Mouse (Mus musculus): Measurements from ENCODE around the gene Ampd3. TPM values are rescaled to one million over a fixed set of nuclear protein-coding genes. Genes with fewer than 3 reads are reported as not detected.

The Ampd3 gene
- polyA plus RNA-seq, 2 experiments, result 7.0 to 7.1 TPM

DNA sequence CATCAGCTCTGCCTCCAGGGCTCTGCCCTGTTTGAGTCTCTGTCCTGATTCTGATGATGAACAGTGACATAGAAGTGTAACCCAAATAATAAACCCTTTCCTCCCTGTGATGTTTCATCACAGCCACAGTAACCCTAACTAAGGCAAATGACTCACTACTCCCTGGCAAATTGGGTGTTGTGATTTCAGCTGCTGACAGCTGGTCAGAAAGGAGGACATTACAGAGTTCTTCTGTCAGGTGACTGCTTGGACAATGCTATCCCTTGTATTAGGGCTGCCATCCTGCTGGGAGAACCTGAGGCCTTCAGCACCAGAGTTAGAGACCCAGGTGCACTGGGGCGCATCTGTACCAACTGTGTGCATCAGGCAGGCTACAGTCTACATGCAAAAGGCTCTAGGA lies 14.7 kb upstream of the Ampd3 start:
- DNase-seq (ENCODE audit: low spot score), result no peak
- Histone ChIP-seq H3K4me2 (replicated peaks; ENCODE audit: low read depth, low read length, severe bottlenecking) (no peak overlapping the region), H3K9ac (ENCODE audit: low read depth, low read length, severe bottlenecking) (no peak overlapping the region), H3K9me3 (ENCODE audit: control insufficient read depth, low read length) (no peaks in the 10 kb centered on the region), H3K4me3 (replicated peaks; ENCODE audit: low read length) (no peak overlapping the region), H3K36me3 (ENCODE audit: control insufficient read depth, insufficient read depth, low read length) (no peaks in the 10 kb centered on the region), H3K27ac (replicated peaks; ENCODE audit: low read depth, low read length) (no peak overlapping the region), H3K4me1 (ENCODE audit: control insufficient read depth, insufficient read depth, low read length) (peaks cover 10% of the 10 kb centered on the region; the same call in 1 of the 2 replicates), H3K27me3 (ENCODE audit: control insufficient read depth, insufficient read depth, low read length) (no peaks in the 10 kb centered on the region)
- TF ChIP-seq POLR2A (IDR thresholded peaks at IDR 0.05; ENCODE audit: borderline replicate concordance, extremely low read depth, insufficient read depth, insufficient read length), result no peak
- 96% methylated on average over 1 of the region's 1 CpGs for WGBS
- ATAC-seq (ENCODE audit: low FRiP score, low read depth), result no peak

GRCm38 (mm10) chr7:110753926-110754330 lies 14.1 kb upstream of the Ampd3 start:
- H3K9me3 ChIP-seq (ENCODE audit: control insufficient read depth, low read length), result no peaks in the 10 kb centered on the region
- DNase-seq (ENCODE audit: low spot score), result no peak
- H3K27me3 ChIP-seq (ENCODE audit: control insufficient read depth, insufficient read depth, low read length), result no peaks in the 10 kb centered on the region
- peaks cover 10% of the 10 kb centered on the region; the same call in 1 of the 2 replicates for H3K4me1 ChIP-seq (ENCODE audit: control insufficient read depth, insufficient read depth, low read length)
- H3K27ac ChIP-seq (replicated peaks; ENCODE audit: low read depth, low read length), result no peak overlapping the region
- H3K9ac ChIP-seq (ENCODE audit: low read depth, low read length, severe bottlenecking), result no peak overlapping the region
- no peak overlapping the region for H3K4me3 ChIP-seq (replicated peaks; ENCODE audit: low read length)
- no peak for ATAC-seq (ENCODE audit: low FRiP score, low read depth)
- H3K4me2 ChIP-seq (replicated peaks; ENCODE audit: low read depth, low read length, severe bottlenecking), result no peak overlapping the region
- H3K36me3 ChIP-seq (ENCODE audit: control insufficient read depth, insufficient read depth, low read length), result no peaks in the 10 kb centered on the region
- TF ChIP-seq POLR2A (IDR thresholded peaks at IDR 0.05; ENCODE audit: borderline replicate concordance, extremely low read depth, insufficient read depth, insufficient read length), result no peak
- 16% methylated on average over 5 of the region's 5 CpGs for WGBS

DNA sequence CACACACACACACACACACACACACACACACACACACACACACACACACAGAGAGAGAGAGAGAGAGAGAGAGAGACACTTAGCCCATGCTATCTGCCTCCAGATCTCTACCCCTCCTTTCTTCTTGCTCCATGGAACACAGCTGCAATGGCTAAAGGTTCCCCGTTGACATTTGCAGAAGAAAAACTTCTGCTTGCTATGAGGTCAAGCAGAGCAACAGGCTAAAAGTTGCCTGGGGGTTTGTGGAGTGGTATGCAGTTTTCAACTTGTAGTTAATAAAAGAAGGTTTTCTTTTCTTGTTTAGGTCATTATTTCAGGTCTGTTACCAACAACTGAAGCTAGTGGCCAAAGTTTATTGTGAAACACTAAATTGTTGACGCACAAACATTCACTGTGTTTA lies 11.6 kb upstream of the Ampd3 start:
- no peak for TF ChIP-seq POLR2A (IDR thresholded peaks at IDR 0.05; ENCODE audit: borderline replicate concordance, extremely low read depth, insufficient read depth, insufficient read length)
- ATAC-seq (ENCODE audit: low FRiP score, low read depth), result no peak
- Histone ChIP-seq H3K27ac (replicated peaks; ENCODE audit: low read depth, low read length) (no peak overlapping the region), H3K9ac (ENCODE audit: low read depth, low read length, severe bottlenecking) (no peak overlapping the region), H3K4me3 (replicated peaks; ENCODE audit: low read length) (no peak overlapping the region), H3K4me2 (replicated peaks; ENCODE audit: low read depth, low read length, severe bottlenecking) (no peak overlapping the region), H3K27me3 (ENCODE audit: control insufficient read depth, insufficient read depth, low read length) (no peaks in the 10 kb centered on the region), H3K4me1 (ENCODE audit: control insufficient read depth, insufficient read depth, low read length) (peaks cover 10% of the 10 kb centered on the region; the same call in 1 of the 2 replicates), H3K36me3 (ENCODE audit: control insufficient read depth, insufficient read depth, low read length) (no peaks in the 10 kb centered on the region), H3K9me3 (ENCODE audit: control insufficient read depth, low read length) (no peaks in the 10 kb centered on the region)
- no peak for DNase-seq (ENCODE audit: low spot score)
- WGBS, result 46% methylated on average over 2 of the region's 2 CpGs

GRCm38 (mm10) chr7:110762605-110763180 lies 5.3 kb upstream of the Ampd3 start:
- 82% methylated on average over 5 of the region's 5 CpGs for WGBS
- no peak overlapping the region for H3K27ac ChIP-seq (replicated peaks; ENCODE audit: low read depth, low read length)
- H3K27me3 ChIP-seq (ENCODE audit: control insufficient read depth, insufficient read depth, low read length), result no peaks in the 10 kb centered on the region
- no peak overlapping the region for H3K4me3 ChIP-seq (replicated peaks; ENCODE audit: low read length)
- H3K9me3 ChIP-seq (ENCODE audit: control insufficient read depth, low read length), result no peaks in the 10 kb centered on the region
- TF ChIP-seq POLR2A (IDR thresholded peaks at IDR 0.05; ENCODE audit: borderline replicate concordance, extremely low read depth, insufficient read depth, insufficient read length), result no peak
- DNase-seq (ENCODE audit: low spot score), result no peak
- no peak overlapping the region for H3K9ac ChIP-seq (ENCODE audit: low read depth, low read length, severe bottlenecking)
- no peak for ATAC-seq (ENCODE audit: low FRiP score, low read depth)
- H3K4me2 ChIP-seq (replicated peaks; ENCODE audit: low read depth, low read length, severe bottlenecking), result no peak overlapping the region
- no peaks in the 10 kb centered on the region for H3K36me3 ChIP-seq (ENCODE audit: control insufficient read depth, insufficient read depth, low read length)
- no peaks in the 10 kb centered on the region for H3K4me1 ChIP-seq (ENCODE audit: control insufficient read depth, insufficient read depth, low read length)

GRCm38 (mm10) chr7:110768451-110769064 lies 552 bp downstream of the Ampd3 start:
- H3K4me3 ChIP-seq (replicated peaks; ENCODE audit: low read length), result peak overlapping the region; percentile 53
- peak overlapping the region; percentile 98 for H3K4me2 ChIP-seq (replicated peaks; ENCODE audit: low read depth, low read length, severe bottlenecking)
- no peaks in the 10 kb centered on the region for H3K36me3 ChIP-seq (ENCODE audit: control insufficient read depth, insufficient read depth, low read length)
- TF ChIP-seq POLR2A (IDR thresholded peaks at IDR 0.05; ENCODE audit: borderline replicate concordance, extremely low read depth, insufficient read depth, insufficient read length), result no peak
- ATAC-seq (ENCODE audit: low FRiP score, low read depth) (peak; percentile 42; the same call in 1 of the 2 replicates), DNase-seq (ENCODE audit: low spot score) (no peak)
- no peak overlapping the region for H3K27ac ChIP-seq (replicated peaks; ENCODE audit: low read depth, low read length)
- WGBS, result 2% methylated on average over 34 of the region's 61 CpGs
- H3K9me3 ChIP-seq (ENCODE audit: control insufficient read depth, low read length), result no peaks in the 10 kb centered on the region
- peaks cover 8% of the 10 kb centered on the region; the same call in 1 of the 2 replicates for H3K27me3 ChIP-seq (ENCODE audit: control insufficient read depth, insufficient read depth, low read length)
- peaks cover 10% of the 10 kb centered on the region for H3K4me1 ChIP-seq (ENCODE audit: control insufficient read depth, insufficient read depth, low read length)
- peak overlapping the region; percentile 76 for H3K9ac ChIP-seq (ENCODE audit: low read depth, low read length, severe bottlenecking)

All from limb, embryonic 14.5 days (tissue).